Mouse (Mus musculus): ENCODE results near the gene Mthfsl. TPM values are rescaled to one million over a fixed set of nuclear protein-coding genes. Genes with fewer than 3 reads are reported as not detected.
"Not testable (repeated sequence)": the region's sequence is repeated elsewhere in the genome, so short reads cannot be mapped to it uniquely, and the experiment has no call there.

Gene Mthfsl
- polyA plus RNA-seq, 1 experiment from 2014 or later, result 25.2 TPM

GRCm38 (mm10) chr9:88686719-88687118 lies 33.4 kb downstream of the Mthfsl start:
- H3K4me3 ChIP-seq (replicated peaks); DNase-seq; ATAC-seq (ENCODE audit: low read depth); H3K36me3 ChIP-seq; H3K9me3 ChIP-seq (replicated peaks); H3K27ac ChIP-seq; H3K9ac ChIP-seq; H3K4me2 ChIP-seq; H3K4me1 ChIP-seq (replicated peaks); H3K27me3 ChIP-seq: not testable (repeated sequence)
- 96% methylated on average over 1 of the region's 1 CpGs for WGBS (ENCODE audit: insufficient replicate concordance)

GRCm38 (mm10) chr9:88658341-88658740 lies 61.8 kb downstream of the Mthfsl start:
- not testable (repeated sequence) for H3K4me2 ChIP-seq; DNase-seq; H3K27ac ChIP-seq; H3K9me3 ChIP-seq (replicated peaks); H3K27me3 ChIP-seq; H3K4me1 ChIP-seq (replicated peaks); H3K36me3 ChIP-seq; H3K4me3 ChIP-seq (replicated peaks); H3K9ac ChIP-seq; ATAC-seq (ENCODE audit: low read depth)

- not testable (repeated sequence) for ATAC-seq (ENCODE audit: low read depth); DNase-seq; H3K9me3 ChIP-seq (replicated peaks)
Measured at GRCm38 (mm10) chr9:88650742-88651141, 69.4 kb downstream of the Mthfsl start.

More at GRCm38 (mm10) chr9:88650742-88651141, 69.4 kb downstream of the Mthfsl start:
- not testable (repeated sequence) for H3K27ac ChIP-seq; H3K4me1 ChIP-seq (replicated peaks); H3K36me3 ChIP-seq; H3K4me3 ChIP-seq (replicated peaks); H3K4me2 ChIP-seq; H3K27me3 ChIP-seq; H3K9ac ChIP-seq
- WGBS (ENCODE audit: insufficient replicate concordance), result 85% methylated on average over 12 of the region's 15 CpGs

Other genes with a start within 250 kb of the Mthfsl start
- gene Syncrip, start 237.7 kb downstream of the Mthfsl start, polyA plus RNA-seq (2015; fragmentation: Nextera tagmentation; extraction: Ambion mirVana), result 52.5 and 77.9 TPM in 2 replicates
- 5.1 and 5.2 TPM in 2 replicates for gene Zfp949, start 172.3 kb downstream of the Mthfsl start, polyA plus RNA-seq (2015; fragmentation: Nextera tagmentation; extraction: Ambion mirVana)
- gene Trim43a, start 139.4 kb downstream of the Mthfsl start, polyA plus RNA-seq (2015; fragmentation: Nextera tagmentation; extraction: Ambion mirVana), result not detected in 2 replicates
- gene Bcl2a1d, start 11.6 kb upstream of the Mthfsl start, polyA plus RNA-seq (2015; fragmentation: Nextera tagmentation; extraction: Ambion mirVana), result 0.18 and 0.20 TPM in 2 replicates
- not detected in 2 replicates for gene Trim43c, start 118.9 kb upstream of the Mthfsl start, polyA plus RNA-seq (2015; fragmentation: Nextera tagmentation; extraction: Ambion mirVana)
- 0.15 and 0.72 TPM in 2 replicates for gene Bcl2a1a, start 236.6 kb upstream of the Mthfsl start, polyA plus RNA-seq (2015; fragmentation: Nextera tagmentation; extraction: Ambion mirVana)